Mouse (Mus musculus): ENCODE measurements around the gene Btn1a1. TPM values are rescaled to one million over a fixed set of nuclear protein-coding genes. Genes with fewer than 3 reads are reported as not detected.

Btn1a1 gene
- polyA plus RNA-seq, 1 experiment from 2014 or later: 0.25 TPM

DNA sequence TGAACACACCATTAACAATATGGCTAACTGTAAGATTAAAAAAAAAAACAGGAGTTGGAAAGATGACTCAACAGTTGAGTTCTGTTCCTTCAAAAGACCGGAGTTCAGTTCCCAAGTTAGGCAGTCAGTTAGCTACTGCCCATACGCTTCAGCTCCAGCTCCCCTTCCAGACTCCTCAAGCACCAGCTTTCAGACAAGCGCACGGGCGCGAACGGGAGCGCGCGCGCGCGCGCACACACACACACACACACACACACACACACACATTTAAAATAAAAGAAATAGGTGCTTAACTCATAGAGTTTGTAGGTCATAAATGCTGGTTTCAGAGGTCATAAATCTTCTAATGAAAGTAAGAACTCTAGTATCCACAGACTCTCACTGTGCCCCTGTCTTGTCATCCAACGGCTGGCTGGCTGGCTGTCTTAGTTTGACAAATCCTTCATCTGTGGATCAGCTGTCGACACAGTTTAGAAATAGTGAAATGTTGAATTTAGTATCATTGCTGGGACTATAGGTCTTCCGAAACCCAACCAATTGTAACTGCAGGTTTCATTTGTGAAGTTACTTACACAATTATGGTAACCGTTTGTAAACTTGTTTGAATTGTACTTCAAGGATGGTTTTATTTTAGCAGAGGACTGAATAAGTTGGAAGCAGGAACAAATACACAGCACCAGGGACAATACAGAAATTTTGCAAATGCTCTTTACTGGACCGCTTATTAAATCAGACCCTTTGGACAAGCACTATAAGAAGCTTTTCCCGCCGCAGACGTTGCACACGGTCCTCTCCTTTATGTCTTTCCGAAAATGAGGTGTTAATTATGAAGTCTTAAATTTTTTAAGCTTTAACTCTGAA lies 16.2 kb downstream of the Btn1a1 start:
- H3K27ac ChIP-seq: 0 out of 2 replicates have a peak overlapping the region, but pooled peaks have one; percentile 27

DNA sequence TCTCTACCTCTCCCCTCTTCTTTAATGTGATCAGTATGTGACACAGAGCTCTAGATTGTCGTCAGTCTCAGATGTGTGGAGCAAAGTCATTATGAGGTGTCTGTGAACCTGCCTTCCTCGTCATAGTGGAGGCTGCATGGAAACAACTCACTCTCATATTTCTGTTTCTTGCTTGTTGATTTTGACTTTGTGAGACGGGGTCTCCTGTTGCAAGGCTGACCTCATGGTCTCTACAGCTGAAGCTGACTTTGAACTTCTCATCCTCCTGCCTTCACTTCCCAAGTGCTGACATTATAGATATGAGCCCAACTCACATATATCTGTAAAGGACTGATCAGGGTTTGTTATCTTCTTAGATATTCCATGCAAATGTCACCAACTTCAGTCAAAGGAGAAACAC lies 16.9 kb downstream of the Btn1a1 start:
- H3K27me3 ChIP-seq (replicated peaks): no peaks in the 10 kb centered on the region
- peak overlapping the region; percentile 71 for H3K4me2 ChIP-seq
- WGBS: 57% methylated on average over 3 of the region's 3 CpGs
- H3K36me3 ChIP-seq (replicated peaks): no peaks in the 10 kb centered on the region
- peak overlapping the region; percentile 53 for H3K4me3 ChIP-seq
- no peaks in the 10 kb centered on the region for H3K9me3 ChIP-seq
- H3K27ac ChIP-seq: 0 out of 2 replicates have a peak overlapping the region, but pooled peaks have one; percentile 27
- H3K4me1 ChIP-seq: peaks cover 18% of the 10 kb centered on the region
- 0 out of 2 replicates have a peak overlapping the region, but pooled peaks have one; percentile 51 for H3K9ac ChIP-seq
- ATAC-seq (replicated peaks): no peak

More for the DNA sequence above, 16.2 kb downstream of the Btn1a1 start:
- Histone ChIP-seq H3K36me3 (replicated peaks) (no peaks in the 10 kb centered on the region), H3K4me3 (peak overlapping the region; percentile 53), H3K9me3 (no peaks in the 10 kb centered on the region), H3K4me2 (peak overlapping the region; percentile 71), H3K4me1 (peaks cover 12% of the 10 kb centered on the region), H3K27me3 (replicated peaks) (no peaks in the 10 kb centered on the region), H3K9ac (peak overlapping the region; percentile 51)
- no peak for ATAC-seq (replicated peaks)
- WGBS: under 1% methylated on average over 24 of the region's 24 CpGs

DNA sequence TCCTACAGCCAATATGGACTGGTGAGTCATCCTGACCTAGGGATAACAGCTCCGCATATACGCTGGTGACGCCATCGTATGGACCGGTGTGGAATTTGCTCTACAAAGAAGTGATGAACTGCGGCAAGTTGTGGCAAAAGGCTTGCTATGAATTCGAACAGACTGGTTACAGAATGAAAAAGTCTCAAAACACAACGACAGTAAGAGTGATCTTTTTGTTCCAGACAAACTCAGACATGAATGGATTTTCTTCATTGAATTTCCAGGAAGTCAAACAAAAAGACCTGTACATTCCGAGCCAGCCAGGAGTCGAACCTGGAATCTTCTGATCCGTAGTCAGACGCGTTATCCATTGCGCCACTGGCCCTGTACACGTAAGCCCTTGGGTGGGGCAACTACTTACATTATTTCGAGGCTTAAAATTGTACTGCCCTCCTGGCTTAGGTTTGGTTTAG lies 19.2 kb downstream of the Btn1a1 start:
- peak; percentile 81 for ATAC-seq (replicated peaks)
- peak overlapping the region; percentile 57 for H3K4me3 ChIP-seq
- WGBS: 0% methylated on average over 16 of the region's 16 CpGs
- no peaks in the 10 kb centered on the region for H3K27me3 ChIP-seq (replicated peaks)
- H3K9me3 ChIP-seq: no peaks in the 10 kb centered on the region
- H3K27ac ChIP-seq: peak overlapping the region; percentile 95
- peak overlapping the region; percentile 79 for H3K9ac ChIP-seq
- H3K4me1 ChIP-seq: peaks cover 18% of the 10 kb centered on the region
- peak overlapping the region; percentile 63 for H3K4me2 ChIP-seq
- no peaks in the 10 kb centered on the region for H3K36me3 ChIP-seq (replicated peaks)

DNA sequence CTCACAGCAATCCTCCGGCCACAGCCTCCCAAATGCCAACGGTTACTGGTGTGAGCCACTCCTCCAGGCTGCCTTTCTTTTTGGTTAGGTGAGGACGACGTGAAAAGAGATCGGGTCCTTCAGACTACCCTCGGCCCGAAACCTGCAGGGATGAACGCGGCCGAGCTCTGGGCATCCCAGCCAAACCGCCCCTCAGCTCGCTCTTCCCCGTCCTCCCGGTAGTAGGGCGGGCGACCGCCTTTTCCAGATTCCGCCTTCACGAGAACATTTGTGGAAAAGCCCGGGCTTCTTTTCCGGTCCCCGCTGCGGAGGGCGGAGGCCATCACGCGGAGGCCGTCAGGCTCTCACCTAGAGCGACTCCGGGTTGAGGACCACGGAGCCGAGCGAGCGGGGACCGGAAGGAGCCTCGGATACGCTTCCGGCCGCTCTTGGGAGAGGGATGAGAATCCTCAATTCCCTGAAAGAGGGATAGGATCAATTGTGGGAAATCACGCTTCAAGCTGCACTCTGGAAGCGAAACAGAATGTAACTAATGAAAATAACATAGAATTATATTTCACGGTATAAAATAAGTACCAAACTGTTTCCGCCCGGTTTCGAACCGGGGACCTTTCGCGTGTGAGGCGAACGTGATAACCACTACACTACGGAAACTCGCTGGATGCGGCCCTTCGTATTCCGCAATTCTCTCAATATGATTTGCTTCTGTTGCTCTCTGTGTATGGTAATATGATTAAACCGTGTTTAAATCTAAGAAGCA lies 20.0 kb downstream of the Btn1a1 start:
- WGBS: under 1% methylated on average over 55 of the region's 55 CpGs
- Histone ChIP-seq H3K36me3 (replicated peaks) (no peaks in the 10 kb centered on the region), H3K4me2 (peak overlapping the region; percentile 63), H3K27ac (peak overlapping the region; percentile 95), H3K9me3 (no peaks in the 10 kb centered on the region), H3K4me1 (peaks cover 18% of the 10 kb centered on the region), H3K4me3 (peak overlapping the region; percentile 57), H3K27me3 (replicated peaks) (no peaks in the 10 kb centered on the region), H3K9ac (peak overlapping the region; percentile 79)
- ATAC-seq (replicated peaks): peak; percentile 92

DNA sequence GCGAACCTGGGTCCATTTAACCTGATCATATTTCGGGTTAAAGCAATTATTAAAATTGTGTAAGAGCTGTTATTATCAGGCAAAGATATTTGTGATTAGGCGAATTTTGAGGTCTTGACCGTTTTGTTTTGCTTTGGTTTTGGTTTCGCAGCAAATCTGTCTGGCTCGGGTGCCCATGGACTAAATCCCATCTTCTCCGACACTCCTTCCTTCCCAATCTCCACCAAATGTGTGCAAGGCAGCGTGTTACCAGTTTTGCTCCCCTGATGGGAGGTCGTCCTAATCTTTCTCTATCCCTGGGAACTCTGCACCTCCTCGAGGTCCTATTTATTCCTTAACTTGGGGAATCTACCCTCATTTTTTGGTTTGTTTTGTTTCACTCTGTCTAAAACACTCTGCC lies 20.5 kb downstream of the Btn1a1 start:
- Histone ChIP-seq H3K9ac (peak overlapping the region; percentile 79), H3K9me3 (no peaks in the 10 kb centered on the region), H3K27me3 (replicated peaks) (no peaks in the 10 kb centered on the region), H3K27ac (peak overlapping the region; percentile 95), H3K36me3 (replicated peaks) (no peaks in the 10 kb centered on the region), H3K4me1 (peaks cover 18% of the 10 kb centered on the region), H3K4me3 (peak overlapping the region; percentile 57), H3K4me2 (peak overlapping the region; percentile 63)
- peak; percentile 18 for ATAC-seq (replicated peaks)
- WGBS: 3% methylated on average over 10 of the region's 10 CpGs

DNA sequence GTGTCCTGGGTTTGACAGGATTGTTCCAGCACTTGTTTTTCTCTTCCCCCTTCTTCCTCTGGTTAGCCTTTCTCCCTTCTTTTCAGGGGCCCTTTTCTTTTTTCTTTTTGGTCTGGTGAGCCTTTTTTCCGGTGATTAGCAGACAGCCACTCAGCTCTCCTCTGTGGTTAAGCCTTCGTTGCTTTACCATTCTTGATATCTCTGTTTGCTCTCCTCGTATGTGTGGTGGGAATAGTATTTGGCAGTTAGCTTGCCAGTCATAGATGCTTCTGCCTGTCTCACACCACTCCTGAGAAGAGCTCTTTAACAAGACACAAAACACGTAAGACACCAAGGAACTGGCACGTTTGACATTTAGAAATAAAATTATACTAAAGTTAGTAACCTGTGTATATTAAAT lies 21.2 kb downstream of the Btn1a1 start:
- Histone ChIP-seq H3K27ac (peak overlapping the region; percentile 95), H3K36me3 (replicated peaks) (no peaks in the 10 kb centered on the region), H3K9me3 (no peaks in the 10 kb centered on the region), H3K4me3 (peak overlapping the region; percentile 57), H3K4me2 (peak overlapping the region; percentile 63), H3K27me3 (replicated peaks) (no peaks in the 10 kb centered on the region), H3K9ac (no peak overlapping the region; the same call in 1 of the 2 replicates), H3K4me1 (peaks cover 18% of the 10 kb centered on the region)
- ATAC-seq (replicated peaks): no peak
- 37% methylated on average over 5 of the region's 5 CpGs for WGBS

DNA sequence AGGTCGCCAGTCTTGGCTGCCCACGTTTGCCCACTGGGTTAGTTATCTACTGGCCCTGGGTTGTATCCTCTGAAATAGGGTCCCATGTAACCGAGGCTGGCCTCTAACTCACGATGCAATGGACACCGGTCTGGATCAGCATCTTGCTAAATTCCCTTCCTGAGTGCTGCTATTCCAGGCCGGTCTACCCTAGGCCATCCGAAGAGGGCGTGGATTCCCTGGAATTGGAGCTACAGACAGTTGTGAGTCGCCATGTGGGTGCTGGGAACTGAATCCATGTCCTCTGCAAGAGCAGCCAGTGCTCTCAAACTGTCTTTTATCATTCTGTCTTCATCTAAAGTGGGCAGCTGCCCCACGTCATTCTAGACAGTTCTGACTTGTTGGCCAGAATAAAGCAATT lies 25.8 kb downstream of the Btn1a1 start:
- Histone ChIP-seq H3K9me3 (no peaks in the 10 kb centered on the region), H3K4me3 (no peak overlapping the region), H3K27ac (no peak overlapping the region), H3K4me1 (peaks cover 18% of the 10 kb centered on the region), H3K4me2 (no peak overlapping the region), H3K36me3 (replicated peaks) (no peaks in the 10 kb centered on the region), H3K9ac (no peak overlapping the region), H3K27me3 (replicated peaks) (no peaks in the 10 kb centered on the region)
- ATAC-seq (replicated peaks): no peak
- WGBS: 60% methylated on average over 10 of the region's 10 CpGs

DNA sequence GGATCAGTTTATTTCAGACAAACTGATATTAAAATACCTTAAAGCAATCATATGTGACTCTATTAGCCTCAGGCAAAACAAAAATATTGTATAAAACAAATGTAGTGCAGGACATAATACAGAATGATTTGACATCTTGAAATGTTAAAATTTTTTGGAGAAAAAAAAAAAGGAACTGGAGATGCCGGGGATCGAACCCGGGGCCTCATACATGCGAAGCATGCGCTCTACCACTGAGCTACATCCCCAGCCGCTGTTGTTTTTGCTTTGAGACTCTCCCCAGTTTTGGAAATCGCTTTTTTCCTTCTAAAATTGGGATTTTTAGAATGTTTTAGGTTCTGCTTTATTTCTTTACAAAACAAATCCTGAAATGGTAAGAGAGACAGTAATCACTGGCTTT lies 27.2 kb downstream of the Btn1a1 start:
- H3K27me3 ChIP-seq (replicated peaks): no peaks in the 10 kb centered on the region
- H3K4me3 ChIP-seq: peak overlapping the region; percentile 52
- no peaks in the 10 kb centered on the region for H3K36me3 ChIP-seq (replicated peaks)
- under 1% methylated on average over 7 of the region's 7 CpGs for WGBS
- H3K9me3 ChIP-seq: no peaks in the 10 kb centered on the region
- no peak overlapping the region; the same call in 1 of the 2 replicates for H3K27ac ChIP-seq
- 0 out of 2 replicates have a peak overlapping the region, but pooled peaks have one; percentile 52 for H3K9ac ChIP-seq
- peaks cover 16% of the 10 kb centered on the region for H3K4me1 ChIP-seq
- H3K4me2 ChIP-seq: peak overlapping the region; percentile 62
- peak; percentile 75; the same call in 1 of the 2 replicates for ATAC-seq (replicated peaks)

DNA sequence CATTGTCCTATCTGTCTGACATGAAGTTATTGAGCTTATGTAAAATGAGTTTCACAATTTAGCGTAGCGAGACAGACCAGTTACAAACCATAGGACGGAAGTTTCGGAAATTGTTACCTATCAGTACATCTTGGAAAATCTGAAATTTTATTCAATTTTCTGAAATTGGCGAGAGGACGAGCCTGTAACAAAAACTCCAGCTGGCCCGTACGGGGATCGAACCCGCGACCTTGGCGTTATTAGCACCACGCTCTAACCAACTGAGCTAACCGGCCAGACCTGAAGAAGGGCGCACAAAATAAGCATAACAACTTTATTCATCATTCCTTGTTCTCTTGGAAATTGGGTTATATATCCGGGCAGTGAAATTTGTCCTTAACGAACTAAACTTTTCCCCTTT lies 27.8 kb downstream of the Btn1a1 start:
- no peaks in the 10 kb centered on the region for H3K27me3 ChIP-seq (replicated peaks)
- H3K4me3 ChIP-seq: peak overlapping the region; percentile 52
- H3K36me3 ChIP-seq (replicated peaks): no peaks in the 10 kb centered on the region
- under 1% methylated on average over 17 of the region's 17 CpGs for WGBS
- peak; percentile 93 for ATAC-seq (replicated peaks)
- peaks cover 20% of the 10 kb centered on the region for H3K4me1 ChIP-seq
- H3K4me2 ChIP-seq: peak overlapping the region; percentile 62
- peak overlapping the region; percentile 62 for H3K27ac ChIP-seq
- H3K9ac ChIP-seq: peak overlapping the region; percentile 52
- no peaks in the 10 kb centered on the region for H3K9me3 ChIP-seq

DNA sequence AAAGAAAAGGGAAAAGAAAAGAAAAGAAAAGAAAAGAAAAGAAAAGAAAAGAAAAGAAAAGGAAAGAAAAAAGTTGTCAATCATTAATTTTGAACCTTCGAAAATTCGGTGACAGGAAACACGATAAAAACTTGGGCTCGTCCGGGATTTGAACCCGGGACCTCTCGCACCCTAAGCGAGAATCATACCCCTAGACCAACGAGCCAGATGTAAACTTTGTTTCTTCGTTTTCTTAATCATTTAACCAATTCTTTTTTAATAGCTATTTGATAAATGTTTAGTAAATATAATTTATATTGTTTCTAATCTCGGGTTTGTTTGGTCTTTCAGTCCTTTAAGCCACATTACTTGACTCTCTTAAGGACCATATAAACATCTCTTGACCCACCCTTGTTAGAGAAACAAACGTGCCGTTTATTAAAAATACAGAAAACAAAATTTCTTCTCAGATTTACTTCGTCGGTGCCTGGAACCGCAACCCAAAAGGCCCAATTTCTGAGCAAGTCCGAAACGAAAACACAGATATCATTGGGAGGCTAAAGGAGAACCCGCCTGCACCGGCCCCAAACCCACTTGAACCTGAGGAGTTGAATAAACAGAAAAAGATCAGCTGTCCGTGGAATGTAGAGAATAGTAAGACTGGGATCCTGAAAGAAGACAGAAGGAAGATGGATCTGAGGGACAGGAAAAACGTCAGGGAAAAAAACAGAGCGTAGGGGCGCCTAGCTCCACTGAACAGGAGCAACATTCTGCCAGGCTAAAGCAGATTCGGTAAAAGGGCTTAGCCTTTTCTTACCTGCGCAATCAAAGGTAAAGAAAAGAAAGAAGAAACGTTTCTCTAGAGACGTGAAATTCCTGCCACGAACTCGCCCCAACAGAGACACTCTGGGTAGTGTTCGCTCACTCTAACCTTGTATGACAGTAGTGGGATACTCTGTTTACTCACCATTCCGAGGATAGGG lies 28.6 kb downstream of the Btn1a1 start:
- ATAC-seq (replicated peaks): peak; percentile 26; the same call in 1 of the 2 replicates
- under 1% methylated on average over 32 of the region's 32 CpGs for whole genome bisulfite sequencing
- H3K27ac ChIP-seq: peak overlapping the region; percentile 62; the same call in 1 of the 2 replicates

DNA sequence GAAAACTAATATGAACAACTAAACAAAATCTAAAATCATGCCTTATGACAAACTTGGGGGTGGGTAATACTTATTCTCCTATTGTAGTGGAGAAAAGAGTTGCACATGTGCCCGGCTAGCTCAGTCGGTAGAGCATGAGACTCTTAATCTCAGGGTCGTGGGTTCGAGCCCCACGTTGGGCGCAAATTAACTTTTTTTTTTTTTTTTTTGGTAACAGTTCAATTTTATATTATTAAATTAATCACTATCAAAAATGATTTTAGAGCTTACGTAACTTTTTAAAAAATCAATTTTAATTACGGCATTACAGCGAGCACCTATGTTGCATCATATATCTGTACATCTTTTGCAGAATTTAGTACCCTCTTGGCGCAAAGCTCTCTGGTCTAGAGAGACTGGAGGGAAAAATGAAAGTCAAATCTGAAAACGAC lies 29.5 kb downstream of the Btn1a1 start:
- Histone ChIP-seq H3K9ac (no peak overlapping the region), H3K4me2 (peak overlapping the region; percentile 63), H3K27me3 (replicated peaks) (no peaks in the 10 kb centered on the region), H3K36me3 (replicated peaks) (no peaks in the 10 kb centered on the region), H3K27ac (no peak overlapping the region), H3K4me1 (peaks cover 30% of the 10 kb centered on the region), H3K9me3 (no peaks in the 10 kb centered on the region), H3K4me3 (peak overlapping the region; percentile 44)
- ATAC-seq (replicated peaks): no peak
- under 1% methylated on average over 11 of the region's 11 CpGs for WGBS

More for the DNA sequence above, 28.6 kb downstream of the Btn1a1 start:
- peak overlapping the region; percentile 62 for H3K4me2 ChIP-seq
- H3K27me3 ChIP-seq (replicated peaks): no peaks in the 10 kb centered on the region
- H3K4me1 ChIP-seq: peaks cover 24% of the 10 kb centered on the region
- H3K4me3 ChIP-seq: peak overlapping the region; percentile 52
- no peaks in the 10 kb centered on the region for H3K9me3 ChIP-seq
- no peaks in the 10 kb centered on the region for H3K36me3 ChIP-seq (replicated peaks)
- H3K9ac ChIP-seq: peak overlapping the region; percentile 52
